Mouse (Mus musculus) kidney, embryonic 15.5 days (tissue): ENCODE measurements around the gene Nfyb. TPM values are rescaled to one million over a fixed set of nuclear protein-coding genes. Genes with fewer than 3 reads are reported as not detected.

Experiments used
- ATAC-seq: fragments of 200-750 bp; cut with Nextera tagmentation; replicated peaks from 2 replicates; pipeline ENCODE4 v1.8.0; 2017; ENCODE audit warnings: moderate TSS enrichment; ENCODE audit not compliant: low FRiP score
- H3K27ac ChIP-seq: fragments of 300-500 bp; sonication (generic); 2 replicates; pipeline ENCODE4 v1.5.1; 2015; ENCODE audit warnings: mild to moderate bottlenecking, inconsistent platforms
- H3K27me3 ChIP-seq: fragments of 300-500 bp; sonication (generic); 2 replicates; pipeline ENCODE4 v1.6.1; 2015; ENCODE audit warnings: inconsistent platforms
- H3K36me3 ChIP-seq: fragments of 300-500 bp; sonication (generic); 2 replicates; pipeline ENCODE4 v1.6.1; 2015; ENCODE audit warnings: inconsistent platforms
- H3K4me1 ChIP-seq: fragments of 300-500 bp; sonication (generic); 2 replicates; pipeline ENCODE4 v1.6.1; 2015; ENCODE audit warnings: inconsistent platforms
- H3K4me2 ChIP-seq: fragments of 300-500 bp; sonication (generic); 2 replicates; pipeline ENCODE4 v1.6.1; 2015; ENCODE audit warnings: moderate library complexity, mild to moderate bottlenecking, inconsistent platforms
- H3K4me3 ChIP-seq: fragments of 300-500 bp; sonication (generic); replicated peaks from 2 replicates; pipeline ENCODE4 v1.5.1; 2015; ENCODE audit warnings: mild to moderate bottlenecking, inconsistent platforms
- H3K9ac ChIP-seq: fragments of 300-500 bp; sonication (generic); 2 replicates; pipeline ENCODE4 v1.6.1; 2015; ENCODE audit warnings: mild to moderate bottlenecking, inconsistent platforms
- H3K9me3 ChIP-seq: fragments of 300-500 bp; sonication (generic); replicated peaks from 2 replicates; pipeline ENCODE4 v1.6.1; 2016; ENCODE audit warnings: inconsistent platforms
- WGBS: fragments of 180-500 bp; shearing (Covaris S2); methylation state at CpG from one replicate; pipeline ENCODE4 v1.1.7; 2015; ENCODE audit warnings: mixed read lengths; 5-methylcytosine and 5-hydroxymethylcytosine counted together
- polyA plus RNA-seq: library from polyadenylated mRNA; unstranded; fragments of >200 nt; fragmentation: Nextera tagmentation; extraction: Ambion mirVana; gene quantifications from 2 replicates; pipeline ENCODE4 v1.2.1, GENCODE M21; 2015

The Nfyb gene
- polyA plus RNA-seq, 1 experiment from 2014 or later, result 47.7 TPM

GRCm38 (mm10) chr10:82796471-82797118, 32.7 kb upstream of the Nfyb start:
- Histone ChIP-seq H3K4me2 (0 out of 2 replicates have a peak overlapping the region, but pooled peaks have one; percentile 12), H3K4me3 (no peak overlapping the region), H3K27ac (0 out of 2 replicates have a peak overlapping the region, but pooled peaks have one; percentile 18), H3K9me3 (0 out of 2 replicates have a peak, but pooled peaks cover 2% of the 10 kb centered on the region), H3K27me3 (no peaks in the 10 kb centered on the region), H3K9ac (0 out of 2 replicates have a peak overlapping the region, but pooled peaks have one; percentile 10), H3K4me1 (peaks cover 25% of the 10 kb centered on the region), H3K36me3 (no peaks in the 10 kb centered on the region)
- WGBS, result 49% methylated on average over 12 of the region's 12 CpGs
- ATAC-seq, result no peak

- ATAC-seq, result peak; percentile 35; the same call in 1 of the 2 replicates
- 0 out of 2 replicates have a peak, but pooled peaks cover 3% of the 10 kb centered on the region for H3K9me3 ChIP-seq
- H3K27me3 ChIP-seq, result no peaks in the 10 kb centered on the region
- H3K9ac ChIP-seq, result no peak overlapping the region
- no peaks in the 10 kb centered on the region for H3K36me3 ChIP-seq
- H3K4me1 ChIP-seq, result peaks cover 25% of the 10 kb centered on the region
- H3K4me3 ChIP-seq, result 0 out of 2 replicates have a peak overlapping the region, but pooled peaks have one; percentile 4
- peak overlapping the region; percentile 48 for H3K4me2 ChIP-seq
- WGBS, result 49% methylated on average over 8 of the region's 8 CpGs
- H3K27ac ChIP-seq, result no peak overlapping the region
These were observed 31.8 kb upstream of the Nfyb start for GRCm38 (mm10) chr10:82795767-82796166.

- peak; percentile 80 for ATAC-seq
- 0 out of 2 replicates have a peak overlapping the region, but pooled peaks have one; percentile 42 for H3K27ac ChIP-seq
- 37% methylated on average over 15 of the region's 15 CpGs for WGBS
- H3K9ac ChIP-seq, result peak overlapping the region; percentile 15; the same call in 1 of the 2 replicates
- H3K27me3 ChIP-seq, result no peaks in the 10 kb centered on the region
- 0 out of 2 replicates have a peak, but pooled peaks cover 3% of the 10 kb centered on the region for H3K9me3 ChIP-seq
- H3K4me2 ChIP-seq, result peak overlapping the region; percentile 48
- no peaks in the 10 kb centered on the region for H3K36me3 ChIP-seq
- peaks cover 25% of the 10 kb centered on the region for H3K4me1 ChIP-seq
- 0 out of 2 replicates have a peak overlapping the region, but pooled peaks have one; percentile 4 for H3K4me3 ChIP-seq
These were observed 31.3 kb upstream of the Nfyb start for GRCm38 (mm10) chr10:82795071-82795731.

- H3K4me1 ChIP-seq, result peaks cover 22% of the 10 kb centered on the region
- H3K27me3 ChIP-seq, result no peaks in the 10 kb centered on the region
- H3K27ac ChIP-seq, result no peak overlapping the region
- ATAC-seq, result no peak
- 34% methylated on average over 2 of the region's 2 CpGs for WGBS
- H3K4me3 ChIP-seq, result no peak overlapping the region
- H3K4me2 ChIP-seq, result no peak overlapping the region
- no peak overlapping the region for H3K9ac ChIP-seq
- H3K9me3 ChIP-seq, result 0 out of 2 replicates have a peak, but pooled peaks cover 3% of the 10 kb centered on the region
- no peaks in the 10 kb centered on the region for H3K36me3 ChIP-seq
These were observed 28.4 kb upstream of the Nfyb start for GRCm38 (mm10) chr10:82792311-82792710.

- no peaks in the 10 kb centered on the region for H3K27me3 ChIP-seq
- ATAC-seq, result no peak
- 95% methylated on average over 3 of the region's 3 CpGs for whole genome bisulfite sequencing
These were observed 27.8 kb upstream of the Nfyb start for GRCm38 (mm10) chr10:82791713-82792112.

GRCm38 (mm10) chr10:82790504-82790903, 26.6 kb upstream of the Nfyb start:
- peaks cover 7% of the 10 kb centered on the region for H3K4me1 ChIP-seq
- no peak overlapping the region for H3K4me3 ChIP-seq
- WGBS, result 90% methylated on average over 5 of the region's 5 CpGs
- no peaks in the 10 kb centered on the region for H3K27me3 ChIP-seq
- 0 out of 2 replicates have a peak, but pooled peaks cover 3% of the 10 kb centered on the region for H3K9me3 ChIP-seq
- H3K9ac ChIP-seq, result no peak overlapping the region
- ATAC-seq, result no peak
- H3K4me2 ChIP-seq, result no peak overlapping the region
- no peak overlapping the region for H3K27ac ChIP-seq
- H3K36me3 ChIP-seq, result no peaks in the 10 kb centered on the region

More at GRCm38 (mm10) chr10:82791713-82792112, 27.8 kb upstream of the Nfyb start:
- Histone ChIP-seq H3K27ac (no peak overlapping the region), H3K9ac (no peak overlapping the region), H3K4me1 (peaks cover 18% of the 10 kb centered on the region), H3K4me3 (no peak overlapping the region), H3K36me3 (no peaks in the 10 kb centered on the region), H3K4me2 (no peak overlapping the region), H3K9me3 (0 out of 2 replicates have a peak, but pooled peaks cover 3% of the 10 kb centered on the region)

- Histone ChIP-seq H3K27ac (no peak overlapping the region), H3K36me3 (no peaks in the 10 kb centered on the region), H3K9ac (no peak overlapping the region)
These were observed 25.2 kb upstream of the Nfyb start for GRCm38 (mm10) chr10:82789181-82789580.

GRCm38 (mm10) chr10:82782472-82782871, 18.5 kb upstream of the Nfyb start:
- no peaks in the 10 kb centered on the region for H3K27me3 ChIP-seq
- H3K9me3 ChIP-seq, result no peaks in the 10 kb centered on the region
- peaks cover 7% of the 10 kb centered on the region; the same call in 1 of the 2 replicates for H3K4me1 ChIP-seq
- H3K4me2 ChIP-seq, result no peak overlapping the region
- H3K36me3 ChIP-seq, result no peaks in the 10 kb centered on the region
- H3K4me3 ChIP-seq, result no peak overlapping the region
- no peak overlapping the region for H3K27ac ChIP-seq
- 35% methylated on average over 2 of the region's 2 CpGs for WGBS
- H3K9ac ChIP-seq, result no peak overlapping the region
- no peak for ATAC-seq

More at GRCm38 (mm10) chr10:82789181-82789580, 25.2 kb upstream of the Nfyb start:
- 0 out of 2 replicates have a peak, but pooled peaks cover 3% of the 10 kb centered on the region for H3K9me3 ChIP-seq
- no peak overlapping the region for H3K4me3 ChIP-seq
- ATAC-seq, result no peak
- H3K4me2 ChIP-seq, result no peak overlapping the region
- H3K4me1 ChIP-seq, result no peaks in the 10 kb centered on the region
- no peaks in the 10 kb centered on the region for H3K27me3 ChIP-seq

- Histone ChIP-seq H3K9ac (no peak overlapping the region), H3K9me3 (no peaks in the 10 kb centered on the region), H3K36me3 (no peaks in the 10 kb centered on the region), H3K4me3 (no peak overlapping the region), H3K27me3 (no peaks in the 10 kb centered on the region), H3K4me2 (no peak overlapping the region), H3K27ac (no peak overlapping the region), H3K4me1 (peaks cover 7% of the 10 kb centered on the region; the same call in 1 of the 2 replicates)
- no peak for ATAC-seq
These were observed 16.9 kb upstream of the Nfyb start for GRCm38 (mm10) chr10:82780816-82781215.

- H3K27me3 ChIP-seq, result no peaks in the 10 kb centered on the region
These were observed 16.4 kb upstream of the Nfyb start for GRCm38 (mm10) chr10:82780322-82780721.

GRCm38 (mm10) chr10:82779831-82780230, 15.9 kb upstream of the Nfyb start:
- Histone ChIP-seq H3K36me3 (no peaks in the 10 kb centered on the region), H3K4me1 (peaks cover 7% of the 10 kb centered on the region; the same call in 1 of the 2 replicates), H3K4me3 (no peak overlapping the region), H3K9ac (no peak overlapping the region), H3K27ac (no peak overlapping the region), H3K27me3 (no peaks in the 10 kb centered on the region), H3K4me2 (no peak overlapping the region), H3K9me3 (no peaks in the 10 kb centered on the region)
- whole genome bisulfite sequencing, result 94% methylated on average over 14 of the region's 14 CpGs
- ATAC-seq, result no peak

More at GRCm38 (mm10) chr10:82780322-82780721, 16.4 kb upstream of the Nfyb start:
- ATAC-seq, result no peak
- H3K9ac ChIP-seq, result no peak overlapping the region
- no peak overlapping the region for H3K4me3 ChIP-seq
- H3K27ac ChIP-seq, result no peak overlapping the region
- H3K36me3 ChIP-seq, result no peaks in the 10 kb centered on the region
- H3K4me1 ChIP-seq, result peaks cover 7% of the 10 kb centered on the region; the same call in 1 of the 2 replicates
- WGBS, result 93% methylated on average over 3 of the region's 3 CpGs
- no peaks in the 10 kb centered on the region for H3K9me3 ChIP-seq
- H3K4me2 ChIP-seq, result no peak overlapping the region
